Mouse (Mus musculus): ENCODE data around the gene Pdlim7. TPM values are rescaled to one million over a fixed set of nuclear protein-coding genes. Genes with fewer than 3 reads are reported as not detected.

The Pdlim7 gene
- polyA plus RNA-seq, 1 experiment, result 89.6 TPM

- TF ChIP-seq POLR2A (IDR thresholded peaks at IDR 0.05; ENCODE audit: borderline replicate concordance, control insufficient read depth, low read depth, low read length) (no peak), CTCF (IDR thresholded peaks at IDR 0.05; ENCODE audit: control insufficient read depth, insufficient read depth, low read length) (peak; percentile 21; the same call in 1 of the 2 replicates)
- peak overlapping the region; percentile 38 for H3K4me3 ChIP-seq (replicated peaks; ENCODE audit: control insufficient read depth, low read depth, low read length)
- peak overlapping the region; percentile 25; the same call in 1 of the 2 replicates for H3K27ac ChIP-seq (ENCODE audit: control insufficient read depth, insufficient read depth, low read depth, low read length, poor library complexity)
- no peaks in the 10 kb centered on the region; the same call in 1 of the 2 replicates for H3K4me1 ChIP-seq (ENCODE audit: control insufficient read depth, insufficient read depth, low read length)
- WGBS, result 22% methylated on average over 18 of the region's 18 CpGs
These were observed 40.2 kb downstream of the Pdlim7 start for GRCm38 (mm10) chr13:55473076-55473831.

- TF ChIP-seq CTCF (IDR thresholded peaks at IDR 0.05; ENCODE audit: control insufficient read depth, insufficient read depth, low read length), result no peak
- peak; percentile 20; the same call in 1 of the 2 replicates for TF ChIP-seq POLR2A (IDR thresholded peaks at IDR 0.05; ENCODE audit: borderline replicate concordance, control insufficient read depth, low read depth, low read length)
- peak overlapping the region; percentile 68 for H3K4me3 ChIP-seq (replicated peaks; ENCODE audit: control insufficient read depth, low read depth, low read length)
- WGBS, result under 1% methylated on average over 103 of the region's 103 CpGs
- H3K27ac ChIP-seq (ENCODE audit: control insufficient read depth, insufficient read depth, low read depth, low read length, poor library complexity), result peak overlapping the region; percentile 83
- H3K4me1 ChIP-seq (ENCODE audit: control insufficient read depth, insufficient read depth, low read length), result no peaks in the 10 kb centered on the region; the same call in 1 of the 2 replicates
These were observed 41.1 kb downstream of the Pdlim7 start for GRCm38 (mm10) chr13:55472132-55473022.

- H3K27ac ChIP-seq (ENCODE audit: control insufficient read depth, insufficient read depth, low read depth, low read length, poor library complexity), result peak overlapping the region; percentile 83
- H3K4me1 ChIP-seq (ENCODE audit: control insufficient read depth, insufficient read depth, low read length), result no peaks in the 10 kb centered on the region; the same call in 1 of the 2 replicates
- TF ChIP-seq CTCF (IDR thresholded peaks at IDR 0.05; ENCODE audit: control insufficient read depth, insufficient read depth, low read length) (no peak), POLR2A (IDR thresholded peaks at IDR 0.05; ENCODE audit: borderline replicate concordance, control insufficient read depth, low read depth, low read length) (no peak)
- H3K4me3 ChIP-seq (replicated peaks; ENCODE audit: control insufficient read depth, low read depth, low read length), result peak overlapping the region; percentile 68
- WGBS, result 1% methylated on average over 31 of the region's 31 CpGs
These were observed 41.7 kb downstream of the Pdlim7 start for GRCm38 (mm10) chr13:55471819-55472131.

- peak overlapping the region; percentile 68 for H3K4me3 ChIP-seq (replicated peaks; ENCODE audit: control insufficient read depth, low read depth, low read length)
- H3K27ac ChIP-seq (ENCODE audit: control insufficient read depth, insufficient read depth, low read depth, low read length, poor library complexity), result peak overlapping the region; percentile 83
- H3K4me1 ChIP-seq (ENCODE audit: control insufficient read depth, insufficient read depth, low read length), result no peaks in the 10 kb centered on the region; the same call in 1 of the 2 replicates
- under 1% methylated on average over 54 of the region's 54 CpGs for WGBS
- TF ChIP-seq CTCF (IDR thresholded peaks at IDR 0.05; ENCODE audit: control insufficient read depth, insufficient read depth, low read length), result peak; percentile 73
- peak; percentile 34; the same call in 1 of the 2 replicates for TF ChIP-seq POLR2A (IDR thresholded peaks at IDR 0.05; ENCODE audit: borderline replicate concordance, control insufficient read depth, low read depth, low read length)
These were observed 42.2 kb downstream of the Pdlim7 start for GRCm38 (mm10) chr13:55471156-55471818.

GRCm38 (mm10) chr13:55470372-55470771, 43.1 kb downstream of the Pdlim7 start:
- no peaks in the 10 kb centered on the region; the same call in 1 of the 2 replicates for H3K4me1 ChIP-seq (ENCODE audit: control insufficient read depth, insufficient read depth, low read length)
- no peak overlapping the region for H3K4me3 ChIP-seq (replicated peaks; ENCODE audit: control insufficient read depth, low read depth, low read length)
- TF ChIP-seq POLR2A (IDR thresholded peaks at IDR 0.05; ENCODE audit: borderline replicate concordance, control insufficient read depth, low read depth, low read length) (no peak), CTCF (IDR thresholded peaks at IDR 0.05; ENCODE audit: control insufficient read depth, insufficient read depth, low read length) (no peak)
- H3K27ac ChIP-seq (ENCODE audit: control insufficient read depth, insufficient read depth, low read depth, low read length, poor library complexity), result no peak overlapping the region
- WGBS, result 48% methylated on average over 9 of the region's 9 CpGs

GRCm38 (mm10) chr13:55468851-55469560, 44.5 kb downstream of the Pdlim7 start:
- WGBS, result 39% methylated on average over 13 of the region's 13 CpGs
- Histone ChIP-seq H3K4me3 (replicated peaks; ENCODE audit: control insufficient read depth, low read depth, low read length) (no peak overlapping the region), H3K27ac (ENCODE audit: control insufficient read depth, insufficient read depth, low read depth, low read length, poor library complexity) (no peak overlapping the region), H3K4me1 (ENCODE audit: control insufficient read depth, insufficient read depth, low read length) (peaks cover 4% of the 10 kb centered on the region)
- TF ChIP-seq CTCF (IDR thresholded peaks at IDR 0.05; ENCODE audit: control insufficient read depth, insufficient read depth, low read length) (peak; percentile 60), POLR2A (IDR thresholded peaks at IDR 0.05; ENCODE audit: borderline replicate concordance, control insufficient read depth, low read depth, low read length) (no peak)

- H3K4me1 ChIP-seq (ENCODE audit: control insufficient read depth, insufficient read depth, low read length), result peaks cover 8% of the 10 kb centered on the region
- WGBS, result 18% methylated on average over 5 of the region's 5 CpGs
These were observed 47.5 kb downstream of the Pdlim7 start for GRCm38 (mm10) chr13:55465830-55466440.

More at GRCm38 (mm10) chr13:55465830-55466440, 47.5 kb downstream of the Pdlim7 start:
- Histone ChIP-seq H3K27ac (ENCODE audit: control insufficient read depth, insufficient read depth, low read depth, low read length, poor library complexity) (no peak overlapping the region), H3K4me3 (replicated peaks; ENCODE audit: control insufficient read depth, low read depth, low read length) (no peak overlapping the region)
- no peak for TF ChIP-seq POLR2A (IDR thresholded peaks at IDR 0.05; ENCODE audit: borderline replicate concordance, control insufficient read depth, low read depth, low read length)
- no peak for TF ChIP-seq CTCF (IDR thresholded peaks at IDR 0.05; ENCODE audit: control insufficient read depth, insufficient read depth, low read length)

Measured in bone marrow, adult 2 months (tissue).